Mouse (Mus musculus) embryonic facial prominence, embryonic 14.5 days (tissue): ENCODE measurements at regions not wholly inside any gene's neighbourhood (a gene's known extent, or its start where the extent isn't known, plus 50 kb on each side); places are given as distances from the start of the nearest gene placed in this dataset.

Source experiments
- ATAC-seq: fragments of 200-750 bp; cut with Nextera tagmentation; 2 replicates; pipeline ENCODE4 v1.8.0; 2017; ENCODE audit warnings: low read depth, moderate number of reproducible peaks, moderate TSS enrichment
- DNase-seq: peaks from one replicate; pipeline ENCODE4 v3.0.0-alpha.2; 2015; ENCODE audit warnings: low spot score
- H3K27ac ChIP-seq: fragments of 300-500 bp; sonication (generic); replicated peaks from 2 replicates; pipeline ENCODE4 v1.5.1; 2014; ENCODE audit warnings: low read depth, mild to moderate bottlenecking, low read length, moderate library complexity
- H3K27me3 ChIP-seq: fragments of 300-500 bp; sonication (generic); replicated peaks from 2 replicates; pipeline ENCODE4 v1.6.1; 2014; ENCODE audit warnings: low read length; ENCODE audit not compliant: control insufficient read depth, insufficient read depth
- H3K36me3 ChIP-seq: fragments of 300-500 bp; sonication (generic); 2 replicates; pipeline ENCODE4 v1.6.1; 2014; ENCODE audit warnings: low read length, mixed read lengths; ENCODE audit not compliant: control insufficient read depth, insufficient read depth
- H3K4me1 ChIP-seq: fragments of 300-500 bp; sonication (generic); 2 replicates; pipeline ENCODE4 v1.6.1; 2014; ENCODE audit warnings: antibody characterized with exemption, low read length; ENCODE audit not compliant: control insufficient read depth, insufficient read depth
- H3K4me2 ChIP-seq: fragments of 300-500 bp; sonication (generic); 2 replicates; pipeline ENCODE4 v1.6.1; 2014; ENCODE audit warnings: low read depth, mild to moderate bottlenecking, low read length, moderate library complexity, mixed read lengths
- H3K4me3 ChIP-seq: fragments of 300-500 bp; sonication (generic); 2 replicates; pipeline ENCODE4 v1.5.1; 2014; ENCODE audit warnings: low read depth, mild to moderate bottlenecking, low read length
- H3K9ac ChIP-seq: fragments of 300-500 bp; sonication (generic); 2 replicates; pipeline ENCODE4 v1.6.1; 2014; ENCODE audit warnings: low read depth, mild to moderate bottlenecking, low read length, moderate library complexity, mixed read lengths
- H3K9me3 ChIP-seq: fragments of 300-500 bp; sonication (generic); 2 replicates; pipeline ENCODE4 v1.6.1; 2016; ENCODE audit warnings: low read length; ENCODE audit not compliant: control insufficient read depth
- WGBS: fragments of 180-500 bp; shearing (Covaris S2); extraction: QIAGEN DNeasy Blood & Tissue Kit; methylation state at CpG from one replicate; pipeline ENCODE4 v1.1.7; 2014; 5-methylcytosine and 5-hydroxymethylcytosine counted together

- no peak overlapping the region for H3K4me3 ChIP-seq
- no peak overlapping the region for H3K4me2 ChIP-seq
- H3K27me3 ChIP-seq, result peaks cover 69% of the 10 kb centered on the region
- H3K36me3 ChIP-seq, result no peaks in the 10 kb centered on the region
- H3K9ac ChIP-seq, result no peak overlapping the region
- H3K9me3 ChIP-seq, result no peaks in the 10 kb centered on the region
- no peak for ATAC-seq
- 7% methylated on average over 5 of the region's 5 CpGs for whole genome bisulfite sequencing
- H3K4me1 ChIP-seq, result peaks cover 7% of the 10 kb centered on the region
- no peak overlapping the region for H3K27ac ChIP-seq
- DNase-seq, result no peak
Measured at GRCm38 (mm10) chr8:12499658-12500057, 73.2 kb upstream of the Spaca7 start.

GRCm38 (mm10) chr8:12500291-12500690 lies 72.5 kb upstream of the Spaca7 start:
- Histone ChIP-seq H3K36me3 (no peaks in the 10 kb centered on the region), H3K4me2 (no peak overlapping the region), H3K27me3 (peaks cover 76% of the 10 kb centered on the region), H3K27ac (no peak overlapping the region), H3K9ac (no peak overlapping the region), H3K9me3 (no peaks in the 10 kb centered on the region), H3K4me1 (peaks cover 7% of the 10 kb centered on the region), H3K4me3 (no peak overlapping the region)
- WGBS, result 21% methylated on average over 3 of the region's 3 CpGs
- DNase-seq (no peak), ATAC-seq (no peak)

- Histone ChIP-seq H3K27me3 (peaks cover 87% of the 10 kb centered on the region), H3K4me2 (peak overlapping the region; percentile 45; the same call in 1 of the 2 replicates), H3K27ac (no peak overlapping the region), H3K36me3 (no peaks in the 10 kb centered on the region), H3K9me3 (no peaks in the 10 kb centered on the region), H3K4me1 (peaks cover 7% of the 10 kb centered on the region), H3K4me3 (peak overlapping the region; percentile 14; the same call in 1 of the 2 replicates), H3K9ac (no peak overlapping the region)
- ATAC-seq (no peak), DNase-seq (no peak)
- under 1% methylated on average over 11 of the region's 11 CpGs for WGBS
Measured at GRCm38 (mm10) chr8:12501824-12502223, 71.0 kb upstream of the Spaca7 start.

GRCm38 (mm10) chr8:12502321-12502775 lies 70.5 kb upstream of the Spaca7 start:
- no peak overlapping the region for H3K9ac ChIP-seq
- peaks cover 7% of the 10 kb centered on the region for H3K4me1 ChIP-seq
- H3K36me3 ChIP-seq, result no peaks in the 10 kb centered on the region
- 0 out of 2 replicates have a peak, but pooled peaks have one; percentile 37 for ATAC-seq
- peak overlapping the region; percentile 45 for H3K4me2 ChIP-seq
- no peak for DNase-seq
- under 1% methylated on average over 22 of the region's 22 CpGs for WGBS
- no peaks in the 10 kb centered on the region for H3K9me3 ChIP-seq
- H3K27ac ChIP-seq, result no peak overlapping the region
- peaks cover 90% of the 10 kb centered on the region for H3K27me3 ChIP-seq
- H3K4me3 ChIP-seq, result peak overlapping the region; percentile 14

- 6% methylated on average over 6 of the region's 6 CpGs for WGBS
- Histone ChIP-seq H3K27me3 (peaks cover 85% of the 10 kb centered on the region), H3K27ac (no peak overlapping the region), H3K9me3 (no peaks in the 10 kb centered on the region), H3K36me3 (no peaks in the 10 kb centered on the region), H3K4me2 (no peak overlapping the region; the same call in 1 of the 2 replicates), H3K4me1 (peaks cover 7% of the 10 kb centered on the region), H3K9ac (no peak overlapping the region), H3K4me3 (peak overlapping the region; percentile 14; the same call in 1 of the 2 replicates)
- DNase-seq (no peak), ATAC-seq (no peak)
Measured at GRCm38 (mm10) chr8:12502856-12503255, 70.0 kb upstream of the Spaca7 start.

- Histone ChIP-seq H3K9me3 (no peaks in the 10 kb centered on the region), H3K27me3 (peaks cover 85% of the 10 kb centered on the region), H3K4me2 (no peak overlapping the region), H3K4me3 (no peak overlapping the region), H3K9ac (no peak overlapping the region), H3K4me1 (peaks cover 7% of the 10 kb centered on the region), H3K27ac (no peak overlapping the region), H3K36me3 (no peaks in the 10 kb centered on the region)
- no peak for ATAC-seq
- no peak for DNase-seq
- WGBS, result 4% methylated on average over 14 of the region's 14 CpGs
Measured at GRCm38 (mm10) chr8:12503344-12503743, 69.5 kb upstream of the Spaca7 start.

- ATAC-seq (no peak), DNase-seq (no peak)
- Histone ChIP-seq H3K9me3 (no peaks in the 10 kb centered on the region), H3K4me2 (no peak overlapping the region), H3K27me3 (peaks cover 83% of the 10 kb centered on the region), H3K4me3 (no peak overlapping the region), H3K36me3 (no peaks in the 10 kb centered on the region), H3K27ac (no peak overlapping the region), H3K4me1 (peaks cover 7% of the 10 kb centered on the region), H3K9ac (no peak overlapping the region)
- 2% methylated on average over 11 of the region's 11 CpGs for WGBS
Measured at GRCm38 (mm10) chr8:12504240-12504639, 68.6 kb upstream of the Spaca7 start.

- Histone ChIP-seq H3K4me3 (no peak overlapping the region), H3K9me3 (no peaks in the 10 kb centered on the region), H3K27ac (no peak overlapping the region), H3K36me3 (no peaks in the 10 kb centered on the region), H3K9ac (no peak overlapping the region), H3K4me2 (no peak overlapping the region), H3K4me1 (peaks cover 7% of the 10 kb centered on the region), H3K27me3 (peaks cover 79% of the 10 kb centered on the region)
- WGBS, result 13% methylated on average over 3 of the region's 3 CpGs
- DNase-seq (no peak), ATAC-seq (no peak)
Measured at GRCm38 (mm10) chr8:12504777-12505176, 68.1 kb upstream of the Spaca7 start.

- WGBS, result 64% methylated on average over 2 of the region's 2 CpGs
- H3K9ac ChIP-seq, result no peak overlapping the region
- no peak for DNase-seq
Measured at GRCm38 (mm10) chr8:12510233-12510632, 62.6 kb upstream of the Spaca7 start.

More at GRCm38 (mm10) chr8:12510233-12510632, 62.6 kb upstream of the Spaca7 start:
- no peaks in the 10 kb centered on the region for H3K36me3 ChIP-seq
- H3K9me3 ChIP-seq, result no peaks in the 10 kb centered on the region
- no peak overlapping the region for H3K4me2 ChIP-seq
- H3K27ac ChIP-seq, result no peak overlapping the region
- ATAC-seq, result no peak
- H3K27me3 ChIP-seq, result peaks cover 24% of the 10 kb centered on the region
- no peaks in the 10 kb centered on the region for H3K4me1 ChIP-seq
- H3K4me3 ChIP-seq, result no peak overlapping the region
